Mouse (Mus musculus): ENCODE measurements around the gene Zkscan4. TPM values are rescaled to one million over a fixed set of nuclear protein-coding genes. Genes with fewer than 3 reads are reported as not detected.

The Zkscan4 gene
- polyA plus RNA-seq, 1 experiment from 2014 or later, result 11.5 TPM

MicroRNA genes within 50 kb of the gene (microRNA counts, 519-probe panel; counts per million panel counts)
- microRNA mmu-miR-1896, result 3,261 counts per million, percentile 75 among the panel's probes with 10 or more counts

Small RNA genes within 50 kb of the gene (microRNA-seq; reads per million reads assigned to microRNA genes)
- not detected for gene Mir1896

Other genes with a start within 250 kb of the Zkscan4 start
- gene Gpx5, start 186.2 kb upstream of the Zkscan4 start, polyA plus RNA-seq (2015; fragmentation: Nextera tagmentation; extraction: Ambion mirVana), result not detected in 2 replicates
- gene Gpx6, start 166.8 kb upstream of the Zkscan4 start, polyA plus RNA-seq (2015; fragmentation: Nextera tagmentation; extraction: Ambion mirVana), result not detected in 2 replicates
- gene Olfr1367, start 132.0 kb upstream of the Zkscan4 start, polyA plus RNA-seq (2015; fragmentation: Nextera tagmentation; extraction: Ambion mirVana), result not detected in 2 replicates
- gene Zscan12, start 116.1 kb upstream of the Zkscan4 start, polyA plus RNA-seq (2015; fragmentation: Nextera tagmentation; extraction: Ambion mirVana), result 12.2 and 13.0 TPM in 2 replicates
- gene Zkscan3, start 76.2 kb upstream of the Zkscan4 start, polyA plus RNA-seq (2015; fragmentation: Nextera tagmentation; extraction: Ambion mirVana), result 71.4 and 75.9 TPM in 2 replicates
- 4.0 and 5.1 TPM in 2 replicates for gene Pgbd1, start 37.8 kb upstream of the Zkscan4 start, polyA plus RNA-seq (2015; fragmentation: Nextera tagmentation; extraction: Ambion mirVana)
- 21.9 and 26.3 TPM in 2 replicates for gene Zscan26, start 25.2 kb upstream of the Zkscan4 start, polyA plus RNA-seq (2015; fragmentation: Nextera tagmentation; extraction: Ambion mirVana)
- 2.9 and 4.9 TPM in 2 replicates for gene Nkapl, start 10.4 kb upstream of the Zkscan4 start, polyA plus RNA-seq (2015; fragmentation: Nextera tagmentation; extraction: Ambion mirVana)
- gene Gm10065, start 534 bp downstream of the Zkscan4 start, polyA plus RNA-seq (2015; fragmentation: Nextera tagmentation; extraction: Ambion mirVana), result not detected in 2 replicates
- gene AK157302, start 16.3 kb downstream of the Zkscan4 start, polyA plus RNA-seq (2015; fragmentation: Nextera tagmentation; extraction: Ambion mirVana), result 0.32 and 0.40 TPM in 2 replicates
- 8.5 and 9.5 TPM in 2 replicates for gene Gm11273, start 22.5 kb downstream of the Zkscan4 start, polyA plus RNA-seq (2015; fragmentation: Nextera tagmentation; extraction: Ambion mirVana)
- gene Zkscan8, start 52.2 kb downstream of the Zkscan4 start, polyA plus RNA-seq (2015; fragmentation: Nextera tagmentation; extraction: Ambion mirVana), result 5.0 and 5.3 TPM in 2 replicates
- gene Olfr1366, start 63.9 kb downstream of the Zkscan4 start, polyA plus RNA-seq (2015; fragmentation: Nextera tagmentation; extraction: Ambion mirVana), result 0.09 and 0.22 TPM in 2 replicates
- 0.05 TPM in 1 of 2 replicates, not detected in the other for gene Olfr1535, start 81.0 kb downstream of the Zkscan4 start, polyA plus RNA-seq (2015; fragmentation: Nextera tagmentation; extraction: Ambion mirVana)
- not detected in 2 replicates for gene Olfr1364, start 102.9 kb downstream of the Zkscan4 start, polyA plus RNA-seq (2015; fragmentation: Nextera tagmentation; extraction: Ambion mirVana)
- gene Olfr1362, start 135.1 kb downstream of the Zkscan4 start, polyA plus RNA-seq (2015; fragmentation: Nextera tagmentation; extraction: Ambion mirVana), result not detected in 2 replicates
- gene Olfr11, start 163.6 kb downstream of the Zkscan4 start, polyA plus RNA-seq (2015; fragmentation: Nextera tagmentation; extraction: Ambion mirVana), result 0.06 and 0.08 TPM in 2 replicates
- not detected in 2 replicates for gene Olfr1361, start 184.5 kb downstream of the Zkscan4 start, polyA plus RNA-seq (2015; fragmentation: Nextera tagmentation; extraction: Ambion mirVana)
- not detected in 2 replicates for gene Olfr1360, start 198.5 kb downstream of the Zkscan4 start, polyA plus RNA-seq (2015; fragmentation: Nextera tagmentation; extraction: Ambion mirVana)
- gene Olfr1359, start 219.2 kb downstream of the Zkscan4 start, polyA plus RNA-seq (2015; fragmentation: Nextera tagmentation; extraction: Ambion mirVana), result not detected in 2 replicates
- 0.59 TPM in 1 of 2 replicates, not detected in the other for gene Hist1h2bl, start 237.2 kb downstream of the Zkscan4 start, polyA plus RNA-seq (2015; fragmentation: Nextera tagmentation; extraction: Ambion mirVana)
- gene Hist1h2ai, start 237.5 kb downstream of the Zkscan4 start, polyA plus RNA-seq (2015; fragmentation: Nextera tagmentation; extraction: Ambion mirVana), result 3.9 and 10.3 TPM in 2 replicates
- 1.1 TPM in 1 of 2 replicates, not detected in the other for gene Hist1h3h, start 238.8 kb downstream of the Zkscan4 start, polyA plus RNA-seq (2015; fragmentation: Nextera tagmentation; extraction: Ambion mirVana)
- gene Hist1h2bm, start 243.1 kb downstream of the Zkscan4 start, polyA plus RNA-seq (2015; fragmentation: Nextera tagmentation; extraction: Ambion mirVana), result 0.39 and 1.7 TPM in 2 replicates

Measured in midbrain, embryonic 15.5 days (tissue).